Mouse (Mus musculus): ENCODE data around the gene Wipf2. TPM values are rescaled to one million over a fixed set of nuclear protein-coding genes. Genes with fewer than 3 reads are reported as not detected.
A peak's percentile ranks its signal among the peaks of the same experiment; 100 is the strongest.

Wipf2 gene
- polyA plus RNA-seq, 1 experiment from 2014 or later = 18.1 TPM

DNA sequence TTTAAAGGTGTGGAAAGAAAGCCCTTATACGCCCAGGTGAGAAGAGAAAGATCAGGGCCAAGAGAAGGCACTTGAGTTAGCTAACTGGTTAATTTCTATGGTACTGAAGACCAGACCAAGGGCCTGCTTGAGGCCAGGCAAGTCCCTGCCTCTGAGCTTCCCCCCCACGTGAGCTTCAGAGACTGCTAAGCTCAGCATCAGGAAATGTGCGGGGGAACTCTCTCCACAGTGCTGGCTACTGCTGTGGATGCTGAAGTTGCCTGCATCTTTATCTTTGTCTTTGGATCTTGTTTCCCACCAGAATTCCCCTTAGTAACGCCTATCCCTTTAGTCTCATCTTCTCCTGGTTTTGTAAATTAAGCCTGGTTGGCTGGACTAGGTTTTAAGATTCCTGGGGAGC is 8.0 kb downstream of the Wipf2 start:
- Histone ChIP-seq H3K4me3 (ENCODE audit: inconsistent target) (no peak overlapping the region), H3K27ac (no peak overlapping the region), H3K79me2 (ENCODE audit: inconsistent target) (peaks cover 98% of the 10 kb centered on the region), H3K36me3 (ENCODE audit: inconsistent target) (peaks cover 9% of the 10 kb centered on the region; the same call in 1 of the 2 replicates)
- 89% methylated on average over 4 of the region's 4 CpGs for WGBS (ENCODE audit: missing documents)

DNA sequence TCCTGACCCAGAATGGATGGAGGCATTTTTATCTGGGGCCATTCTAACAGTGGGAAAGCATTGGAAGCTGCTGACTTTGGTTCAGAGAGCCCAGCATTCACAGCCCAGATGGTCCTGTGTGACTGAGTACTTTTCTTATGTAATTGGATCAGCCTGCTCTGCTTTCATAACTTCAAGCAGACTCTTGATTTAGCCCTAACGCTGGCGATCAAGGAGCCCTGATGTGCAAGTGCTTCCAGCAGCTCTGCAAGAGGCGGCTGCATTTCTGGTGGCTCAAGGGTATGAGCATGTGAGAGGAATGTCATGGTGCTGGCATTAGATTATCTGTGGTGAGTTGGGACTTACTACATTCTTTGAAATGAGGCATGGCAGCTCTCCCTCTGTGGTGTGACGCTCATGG is 8.6 kb downstream of the Wipf2 start:
- peaks cover 9% of the 10 kb centered on the region; the same call in 1 of the 2 replicates for H3K36me3 ChIP-seq (ENCODE audit: inconsistent target)
- no peak overlapping the region for H3K4me3 ChIP-seq (ENCODE audit: inconsistent target)
- 90% methylated on average over 4 of the region's 4 CpGs for WGBS (ENCODE audit: missing documents)
- no peak overlapping the region for H3K27ac ChIP-seq
- H3K79me2 ChIP-seq (ENCODE audit: inconsistent target) = peaks cover 98% of the 10 kb centered on the region

DNA sequence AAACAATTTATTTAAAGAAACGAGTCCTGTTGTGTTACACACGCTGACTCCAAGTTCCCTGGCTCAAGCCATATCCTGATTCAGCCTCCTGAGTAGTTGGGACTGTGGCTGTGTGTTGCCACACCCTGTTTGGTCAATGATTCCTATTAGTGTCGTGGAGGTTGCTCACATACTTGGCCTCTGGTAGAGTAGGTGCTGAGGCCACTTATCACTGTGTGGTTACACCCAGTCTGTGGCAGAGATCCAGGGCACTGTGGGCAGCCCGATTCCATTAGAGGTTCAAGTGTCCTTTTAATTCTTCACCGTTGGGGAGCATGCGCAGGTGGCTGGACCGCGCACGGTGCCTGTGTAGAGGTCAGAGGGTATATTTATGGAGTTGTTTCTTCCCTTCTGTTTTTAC is 10.5 kb downstream of the Wipf2 start:
- WGBS (ENCODE audit: missing documents) = 84% methylated on average over 9 of the region's 9 CpGs
- H3K4me3 ChIP-seq (ENCODE audit: inconsistent target) = no peak overlapping the region
- no peak overlapping the region for H3K27ac ChIP-seq
- H3K79me2 ChIP-seq (ENCODE audit: inconsistent target) = peaks cover 98% of the 10 kb centered on the region
- no peaks in the 10 kb centered on the region for H3K36me3 ChIP-seq (ENCODE audit: inconsistent target)

DNA sequence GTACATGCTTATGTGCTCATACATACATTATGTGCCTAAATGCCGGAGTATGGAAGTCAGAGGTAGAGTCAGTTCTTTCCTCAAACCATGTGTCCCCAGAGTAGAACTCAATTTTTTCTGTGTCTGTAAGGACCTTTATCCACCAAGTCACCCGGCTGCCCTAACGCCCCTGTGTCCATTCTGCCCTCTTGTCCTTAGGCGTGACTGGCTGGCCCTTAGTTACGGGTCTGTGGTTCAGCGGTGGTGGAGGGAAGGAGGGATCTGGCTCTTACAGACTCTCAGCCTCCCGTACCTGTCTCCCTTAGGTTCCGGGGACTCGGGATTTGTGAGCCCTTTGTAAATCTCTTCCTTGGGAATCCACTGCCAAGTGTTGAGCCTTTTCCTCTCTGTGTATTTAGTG is 13.6 kb downstream of the Wipf2 start:
- H3K27ac ChIP-seq = no peak overlapping the region
- no peaks in the 10 kb centered on the region; the same call in 1 of the 2 replicates for H3K36me3 ChIP-seq (ENCODE audit: inconsistent target)
- no peak overlapping the region for H3K4me3 ChIP-seq (ENCODE audit: inconsistent target)
- 90% methylated on average over 9 of the region's 9 CpGs for WGBS (ENCODE audit: missing documents)
- H3K79me2 ChIP-seq (ENCODE audit: inconsistent target) = peaks cover 97% of the 10 kb centered on the region

DNA sequence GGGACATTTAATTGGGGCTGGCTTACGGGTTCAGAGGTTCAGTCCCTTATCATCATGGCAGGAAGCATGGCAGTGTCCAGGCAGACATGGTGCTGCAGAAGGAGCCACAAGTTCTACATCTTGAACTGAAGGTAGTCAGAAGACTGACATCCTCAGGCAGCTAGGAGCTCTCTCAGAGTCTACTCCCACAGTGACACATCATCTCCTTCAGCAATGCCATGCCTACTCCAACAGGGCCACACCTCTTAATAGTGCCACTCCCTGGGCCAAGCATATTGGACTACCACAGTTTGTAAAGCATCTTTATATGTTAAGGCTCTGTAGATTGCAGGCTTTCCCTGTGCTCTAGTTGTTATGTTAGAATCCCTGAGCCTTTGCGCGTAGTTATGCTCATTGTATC is 24.3 kb downstream of the Wipf2 start:
- H3K36me3 ChIP-seq (ENCODE audit: inconsistent target) = peaks cover 61% of the 10 kb centered on the region
- no peak overlapping the region for H3K4me3 ChIP-seq (ENCODE audit: inconsistent target)
- 98% methylated on average over 3 of the region's 3 CpGs for WGBS (ENCODE audit: missing documents)
- peaks cover 18% of the 10 kb centered on the region for H3K79me2 ChIP-seq (ENCODE audit: inconsistent target)
- H3K27ac ChIP-seq = no peak overlapping the region

DNA sequence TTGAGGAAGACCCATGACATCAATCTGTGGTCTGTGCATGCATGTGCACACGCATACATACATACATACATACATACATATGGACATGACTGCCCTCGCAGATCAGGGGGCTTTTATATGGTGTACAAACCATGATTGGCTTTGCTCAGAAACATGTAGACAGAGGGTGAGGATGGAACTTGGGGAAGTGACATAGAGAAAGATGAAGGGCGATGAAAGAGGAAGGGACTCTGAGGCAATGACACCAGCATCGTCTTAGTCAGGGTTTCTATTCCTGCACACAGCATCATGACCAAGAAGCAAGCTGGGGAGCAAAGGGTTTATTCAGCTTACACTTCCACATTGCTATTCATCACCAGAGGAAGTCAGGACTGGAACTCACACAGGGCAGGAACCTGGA is 25.6 kb downstream of the Wipf2 start:
- 49% methylated on average over 4 of the region's 4 CpGs for WGBS (ENCODE audit: missing documents)
- Histone ChIP-seq H3K27ac (peak overlapping the region; percentile 13; the same call in 1 of the 2 replicates), H3K4me3 (ENCODE audit: inconsistent target) (no peak overlapping the region), H3K79me2 (ENCODE audit: inconsistent target) (peaks cover 5% of the 10 kb centered on the region; the same call in 1 of the 2 replicates), H3K36me3 (ENCODE audit: inconsistent target) (peaks cover 75% of the 10 kb centered on the region)

DNA sequence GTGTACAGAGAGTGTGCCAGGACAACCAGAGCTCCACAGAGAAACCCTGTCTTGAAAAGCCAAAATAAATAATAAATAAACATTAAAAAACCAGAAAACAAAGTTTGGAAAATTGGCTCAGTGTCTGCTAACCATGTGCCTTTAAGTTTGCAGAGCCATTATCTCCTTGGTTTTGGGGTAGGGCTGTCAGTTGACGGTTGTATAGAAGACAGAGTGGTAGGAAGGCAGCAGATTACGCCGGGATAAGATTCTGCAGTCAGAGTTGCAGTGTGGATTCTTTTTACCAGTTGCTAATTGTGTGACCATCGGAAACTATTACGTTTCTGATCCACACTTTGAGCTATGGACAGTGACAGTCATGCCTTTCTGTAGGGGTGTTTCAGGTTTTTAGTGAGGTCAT is 26.5 kb downstream of the Wipf2 start:
- 100% methylated on average over 5 of the region's 5 CpGs for WGBS (ENCODE audit: missing documents)
- H3K4me3 ChIP-seq (ENCODE audit: inconsistent target) = no peak overlapping the region
- H3K27ac ChIP-seq = no peak overlapping the region; the same call in 1 of the 2 replicates
- H3K36me3 ChIP-seq (ENCODE audit: inconsistent target) = peaks cover 74% of the 10 kb centered on the region
- no peaks in the 10 kb centered on the region for H3K79me2 ChIP-seq (ENCODE audit: inconsistent target)

DNA sequence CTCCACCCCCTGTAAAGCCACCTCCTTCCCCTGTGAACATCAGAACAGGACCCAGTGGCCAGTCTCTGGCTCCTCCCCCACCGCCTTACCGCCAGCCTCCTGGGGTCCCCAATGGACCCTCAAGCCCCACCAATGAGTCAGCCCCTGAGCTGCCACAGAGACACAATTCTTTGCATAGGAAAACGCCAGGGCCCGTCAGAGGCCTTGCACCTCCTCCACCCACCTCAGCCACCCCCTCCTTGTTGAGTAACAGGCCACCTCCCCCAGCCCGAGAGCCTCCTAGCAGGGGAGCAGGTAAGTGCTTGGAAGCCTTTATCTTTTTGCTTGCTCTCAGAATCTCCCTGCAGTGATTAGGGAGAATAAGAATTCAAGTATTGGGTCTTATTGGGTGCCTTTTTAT is 29.0 kb downstream of the Wipf2 start:
- H3K79me2 ChIP-seq (ENCODE audit: inconsistent target) = no peaks in the 10 kb centered on the region
- WGBS (ENCODE audit: missing documents) = 97% methylated on average over 5 of the region's 5 CpGs
- H3K27ac ChIP-seq = no peak overlapping the region
- peaks cover 67% of the 10 kb centered on the region for H3K36me3 ChIP-seq (ENCODE audit: inconsistent target)
- no peak overlapping the region for H3K4me3 ChIP-seq (ENCODE audit: inconsistent target)

DNA sequence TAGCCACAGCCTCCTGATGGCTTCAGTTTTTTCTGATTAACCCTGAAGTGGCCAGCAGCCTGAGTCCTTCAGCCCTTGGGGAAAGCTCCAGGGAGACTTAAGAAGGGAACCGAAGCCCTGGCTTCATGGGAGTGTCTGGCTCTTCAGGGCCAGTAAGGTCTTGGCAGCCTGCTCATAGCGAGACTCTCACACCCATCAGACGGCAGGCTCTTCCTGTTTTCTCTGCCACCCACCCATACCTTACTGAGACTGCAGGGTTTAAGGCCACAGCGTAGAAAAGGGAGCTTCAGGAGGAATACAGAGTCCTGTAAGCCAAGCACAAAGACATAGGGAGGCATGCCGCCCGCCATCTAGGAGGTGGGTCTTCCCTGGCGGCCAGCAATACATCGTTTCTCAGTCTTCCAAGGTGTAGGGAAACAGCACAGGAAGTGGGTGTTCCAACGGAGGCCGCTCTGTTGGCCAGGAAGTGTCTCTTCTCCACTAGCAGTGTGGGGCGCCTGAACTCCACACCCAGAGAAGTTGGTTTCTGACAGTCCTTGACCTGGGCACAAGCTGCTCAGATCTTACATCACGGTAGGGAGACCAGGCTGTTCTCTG is 37.2 kb downstream of the Wipf2 start:
- Histone ChIP-seq H3K79me2 (ENCODE audit: inconsistent target) (no peaks in the 10 kb centered on the region), H3K36me3 (ENCODE audit: inconsistent target) (peaks cover 58% of the 10 kb centered on the region; the same call in 1 of the 2 replicates), H3K4me3 (ENCODE audit: inconsistent target) (no peak overlapping the region), H3K27ac (no peak overlapping the region)
- 27% methylated on average over 12 of the region's 12 CpGs for WGBS (ENCODE audit: missing documents)

DNA sequence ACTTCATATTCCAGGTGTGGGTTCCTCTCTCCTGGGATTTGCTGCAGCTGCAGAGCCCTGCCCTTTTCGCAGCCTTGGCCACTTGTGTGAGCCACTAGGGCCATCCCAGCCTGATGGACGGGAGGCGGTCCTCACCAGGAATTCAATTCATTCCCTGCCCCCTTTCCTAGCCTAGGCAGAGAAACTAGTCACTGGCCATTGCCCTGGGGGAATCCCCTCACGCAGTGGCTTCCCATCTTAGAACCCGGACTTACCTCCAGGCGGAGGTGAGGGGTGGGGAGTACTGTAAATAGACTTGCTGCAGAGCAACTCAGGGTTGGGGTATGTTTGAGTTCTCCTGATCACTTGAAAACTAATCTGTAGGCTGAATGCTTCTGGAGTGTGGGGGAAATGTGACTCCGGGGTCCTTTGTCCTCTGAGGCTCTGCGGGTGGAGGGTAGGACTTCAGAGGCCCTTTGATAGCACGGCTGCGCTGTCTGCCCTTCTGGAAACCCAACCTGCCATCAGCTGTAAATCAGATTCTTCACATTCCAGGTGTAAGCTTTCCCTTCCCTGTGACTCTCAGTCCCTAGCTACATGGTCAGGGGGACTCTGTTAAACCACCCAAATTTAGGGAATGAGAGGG is 39.3 kb downstream of the Wipf2 start:
- no peak overlapping the region for H3K27ac ChIP-seq

DNA sequence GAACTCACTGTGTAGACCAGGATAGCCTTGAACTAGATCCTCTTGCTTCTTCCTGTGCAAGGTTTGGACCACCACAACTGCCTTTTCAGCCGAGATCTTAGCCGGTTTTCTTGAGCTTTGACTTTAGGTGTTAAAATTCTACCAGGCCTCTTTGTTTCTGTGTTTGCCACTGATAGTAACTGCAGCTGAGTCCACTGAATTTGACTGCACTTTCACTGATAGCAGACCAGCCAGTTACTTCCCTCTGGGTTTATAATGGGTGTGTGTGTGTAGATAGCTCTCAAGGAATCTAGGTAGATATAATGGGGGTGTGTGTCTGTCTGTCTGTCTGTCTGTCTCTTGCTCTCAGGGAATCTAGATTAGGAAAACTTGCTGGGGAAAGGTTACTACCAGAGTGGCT is 41.1 kb downstream of the Wipf2 start:
- Histone ChIP-seq H3K4me3 (ENCODE audit: inconsistent target) (no peak overlapping the region), H3K79me2 (ENCODE audit: inconsistent target) (peaks cover 15% of the 10 kb centered on the region), H3K27ac (no peak overlapping the region), H3K36me3 (ENCODE audit: inconsistent target) (peaks cover 27% of the 10 kb centered on the region; the same call in 1 of the 2 replicates)
- 90% methylated on average over 2 of the region's 2 CpGs for WGBS (ENCODE audit: missing documents)

More for the DNA sequence above, 39.3 kb downstream of the Wipf2 start:
- Histone ChIP-seq H3K4me3 (ENCODE audit: inconsistent target) (no peak overlapping the region), H3K79me2 (ENCODE audit: inconsistent target) (no peaks in the 10 kb centered on the region), H3K36me3 (ENCODE audit: inconsistent target) (peaks cover 42% of the 10 kb centered on the region; the same call in 1 of the 2 replicates)
- 92% methylated on average over 10 of the region's 10 CpGs for WGBS (ENCODE audit: missing documents)

DNA sequence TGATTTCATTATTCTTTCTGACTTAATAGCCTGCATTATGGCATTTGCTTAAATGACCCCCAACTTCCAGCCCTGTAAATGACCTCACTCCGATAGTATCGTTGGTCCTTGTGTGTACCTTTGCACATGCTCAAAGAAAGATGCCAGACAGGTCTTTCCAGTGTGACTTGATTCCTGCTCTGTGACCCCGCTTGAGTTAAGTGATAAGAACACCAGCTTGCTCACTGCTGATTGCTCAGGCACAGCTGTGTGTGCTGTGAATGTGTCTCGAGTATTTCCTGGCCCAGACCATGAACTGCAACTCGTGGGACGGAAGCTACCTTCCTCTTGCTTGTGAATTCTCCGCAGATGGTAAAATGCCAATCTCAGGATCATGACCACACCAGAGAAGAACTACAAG is 41.6 kb downstream of the Wipf2 start:
- no peak overlapping the region for H3K27ac ChIP-seq
- peaks cover 15% of the 10 kb centered on the region for H3K79me2 ChIP-seq (ENCODE audit: inconsistent target)
- no peak overlapping the region for H3K4me3 ChIP-seq (ENCODE audit: inconsistent target)
- H3K36me3 ChIP-seq (ENCODE audit: inconsistent target) = peaks cover 23% of the 10 kb centered on the region; the same call in 1 of the 2 replicates
- WGBS (ENCODE audit: missing documents) = 71% methylated on average over 7 of the region's 7 CpGs

DNA sequence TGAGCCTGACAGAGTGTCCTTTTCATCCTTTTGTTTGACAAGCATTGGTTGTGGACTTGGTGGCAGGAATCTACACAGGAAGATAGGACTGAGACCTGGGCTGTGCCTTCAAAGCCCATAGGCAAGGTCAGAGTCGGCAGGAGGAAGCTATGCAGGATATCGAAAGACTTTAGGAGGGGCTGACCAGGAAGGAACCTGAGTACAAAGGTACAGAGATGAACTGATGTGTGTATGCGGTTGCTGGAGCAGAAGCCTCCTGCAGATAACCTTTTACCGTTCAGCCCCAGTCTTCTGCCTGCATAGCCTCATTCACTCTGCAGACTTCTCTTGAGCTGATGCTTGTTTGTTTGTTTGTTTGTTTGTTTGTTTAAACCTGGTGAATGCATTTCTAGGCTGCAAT is 42.1 kb downstream of the Wipf2 start:
- 78% methylated on average over 4 of the region's 4 CpGs for WGBS (ENCODE audit: missing documents)
- no peak overlapping the region for H3K27ac ChIP-seq

DNA sequence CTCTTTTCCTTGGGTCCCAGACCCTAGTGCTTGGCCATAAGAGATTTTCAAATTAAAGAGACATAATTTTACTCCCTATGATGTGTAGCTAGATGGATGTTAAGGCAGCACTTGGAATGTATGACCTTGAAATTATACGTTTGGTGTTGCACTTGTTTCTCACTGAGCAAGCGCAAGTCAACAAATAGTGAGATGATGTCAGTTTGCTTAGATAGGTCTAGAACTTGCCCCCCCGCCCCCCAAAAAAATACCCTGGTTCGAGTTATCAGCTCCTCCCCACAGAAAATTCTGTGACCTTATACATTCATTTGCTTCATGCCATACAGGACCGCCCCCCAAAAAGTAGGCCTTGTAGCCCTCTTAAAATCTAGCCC is 43.6 kb downstream of the Wipf2 start:
- Histone ChIP-seq H3K27ac (no peak overlapping the region), H3K36me3 (ENCODE audit: inconsistent target) (0 out of 2 replicates have a peak, but pooled peaks cover 10% of the 10 kb centered on the region), H3K4me3 (ENCODE audit: inconsistent target) (no peak overlapping the region), H3K79me2 (ENCODE audit: inconsistent target) (peaks cover 15% of the 10 kb centered on the region)
- 63% methylated on average over 5 of the region's 5 CpGs for WGBS (ENCODE audit: missing documents)

More for the DNA sequence above, 42.1 kb downstream of the Wipf2 start:
- H3K36me3 ChIP-seq (ENCODE audit: inconsistent target) = 0 out of 2 replicates have a peak, but pooled peaks cover 17% of the 10 kb centered on the region
- H3K4me3 ChIP-seq (ENCODE audit: inconsistent target) = no peak overlapping the region
- H3K79me2 ChIP-seq (ENCODE audit: inconsistent target) = peaks cover 15% of the 10 kb centered on the region

DNA sequence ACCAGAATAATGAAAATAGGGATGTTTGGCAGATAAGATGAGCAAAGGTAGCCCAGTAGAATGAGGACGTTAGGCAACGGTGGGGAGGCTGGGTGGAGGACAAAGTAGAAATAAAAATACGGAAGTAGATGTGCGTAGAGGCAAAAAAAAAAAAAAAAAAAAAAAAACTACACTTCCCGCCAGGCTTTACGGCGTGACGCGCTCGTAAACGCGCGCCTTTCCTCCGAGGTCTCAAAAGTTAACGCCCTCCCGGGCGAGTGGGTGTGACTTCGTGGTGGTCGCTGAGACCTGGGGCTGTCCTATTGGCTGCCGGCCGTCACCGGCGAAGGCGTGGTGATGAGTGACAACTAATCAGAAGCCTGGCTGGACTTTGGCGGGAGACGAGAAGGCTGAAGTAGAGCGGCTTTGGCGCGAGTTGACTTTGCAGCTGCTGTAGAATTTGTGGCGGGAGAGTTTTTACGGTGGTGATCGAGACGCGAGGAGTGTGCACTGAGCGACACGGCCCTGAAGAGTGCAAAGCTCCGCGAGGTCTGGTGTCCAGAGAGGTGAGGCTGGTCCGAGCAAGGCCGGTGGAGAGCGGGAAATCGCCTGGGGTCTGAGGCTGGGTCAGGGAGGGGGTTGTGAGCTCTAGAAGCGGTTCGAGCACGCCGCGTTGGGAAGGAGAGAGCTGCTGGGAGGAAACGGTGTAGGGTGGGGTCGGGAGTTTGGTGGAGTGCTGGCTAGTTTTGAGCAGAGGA is 44.2 kb downstream of the Wipf2 start, which contains the start of gene Cdc6:
Gene Cdc6, plus strand, starts transcription at position 365 of the 737 bp plus-strand sequence.
- WGBS (ENCODE audit: missing documents) = under 1% methylated on average over 49 of the region's 49 CpGs
- Histone ChIP-seq H3K79me2 (ENCODE audit: inconsistent target) (peaks cover 15% of the 10 kb centered on the region), H3K4me3 (ENCODE audit: inconsistent target) (peak within 1 kb of the TSS; percentile 80), H3K36me3 (ENCODE audit: inconsistent target) (0 out of 2 replicates have a peak, but pooled peaks cover 6% of the 10 kb centered on the region), H3K27ac (peak within 1 kb of the TSS; percentile 66)

Data from macrophage (primary cell).